Mouse (Mus musculus) adrenal gland, postnatal 4 days (tissue): ENCODE measurements around the gene Fam122a. TPM values are rescaled to one million over a fixed set of nuclear protein-coding genes. Genes with fewer than 3 reads are reported as not detected.

Source experiments
- DNase-seq, 2 experiments: peaks; one replicate each; pipeline ENCODE4 v3.0.0; 2021 to 2022; ENCODE audit warnings: low spot score in 2 of 2, mixed read lengths in 2 of 2
- total RNA-seq, 2 experiments: library from RNA; stranded (reverse); gene quantifications; 2 replicates each; pipeline ENCODE4 v1.2.3; 2021

The Fam122a gene
- total RNA-seq, 2 experiments from 2014 or later, result 37.1 to 37.6 TPM

- no peak for DNase-seq
Observed at GRCm38 (mm10) chr19:24491824-24492223, 14.7 kb upstream of the Fam122a start.

GRCm38 (mm10) chr19:24490275-24490674 lies 13.1 kb upstream of the Fam122a start:
- DNase-seq, result no peak

DNA sequence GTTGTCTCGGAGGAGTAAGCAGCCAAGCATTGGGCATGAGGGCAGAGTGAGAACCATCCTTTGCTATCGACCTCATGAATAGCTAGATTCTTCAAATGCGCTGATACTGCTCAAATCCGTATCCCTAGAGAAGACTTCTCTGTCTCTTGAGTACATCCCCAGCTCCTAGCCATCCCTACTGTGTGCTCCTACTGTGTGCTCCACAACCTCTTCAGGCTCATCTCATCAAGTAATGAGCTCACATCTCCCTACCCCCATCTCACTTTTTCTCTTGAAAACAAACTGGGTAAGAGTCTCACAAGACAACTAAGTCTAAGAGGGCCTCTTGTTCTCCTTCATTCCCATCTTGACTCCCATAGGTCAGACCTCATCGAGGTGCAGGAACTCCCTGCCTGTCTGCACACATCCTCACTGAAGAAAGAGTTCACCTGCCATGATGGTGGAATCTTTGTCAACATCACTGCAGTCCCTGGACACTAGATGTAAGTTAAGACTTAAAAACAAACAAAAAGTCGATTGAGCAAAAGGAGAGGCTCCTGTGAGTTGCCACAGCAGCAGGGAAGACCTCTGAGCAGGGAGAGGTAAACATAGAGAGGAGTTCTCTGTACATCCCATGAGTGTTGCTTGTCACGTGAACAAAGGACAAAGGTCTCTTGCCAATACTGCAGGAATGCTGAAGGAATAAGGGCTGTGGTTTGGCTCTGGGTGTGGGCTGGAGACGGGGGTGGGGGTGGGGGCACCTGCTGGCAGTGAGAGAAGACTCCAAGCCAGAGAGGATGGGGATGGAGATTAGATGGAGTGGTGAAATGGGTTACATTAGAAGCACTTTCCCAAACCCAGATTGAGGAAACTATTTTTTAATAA lies 9.5 kb upstream of the Fam122a start:
- DNase-seq, result no peak

GRCm38 (mm10) chr19:24484612-24485194 lies 7.5 kb upstream of the Fam122a start:
- no peak for DNase-seq

- DNase-seq, result no peak
Observed at GRCm38 (mm10) chr19:24480916-24481315, 3.8 kb upstream of the Fam122a start.

- no peak for DNase-seq
Observed at GRCm38 (mm10) chr19:24476461-24476860, 695 bp downstream of the Fam122a start.

DNA sequence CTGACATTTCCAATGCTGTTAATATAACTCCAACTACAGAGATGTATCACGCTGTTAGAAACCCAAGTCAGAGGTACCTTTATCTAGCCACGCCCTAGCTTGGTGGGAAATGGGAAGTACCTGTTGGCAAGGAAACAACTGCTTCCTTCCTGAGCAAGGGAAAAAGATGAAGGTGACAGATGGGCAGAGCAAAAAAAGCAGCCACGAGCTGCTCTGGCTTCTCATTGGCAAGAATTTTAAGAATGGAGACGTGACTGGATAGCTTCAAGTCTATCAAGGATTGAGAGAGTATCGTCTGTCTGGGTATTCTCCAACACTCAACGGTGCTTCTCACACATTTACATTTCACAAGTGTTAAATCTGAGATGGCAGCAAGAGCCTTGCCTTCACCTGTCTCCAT lies 1.9 kb downstream of the Fam122a start:
- no peak for DNase-seq

DNA sequence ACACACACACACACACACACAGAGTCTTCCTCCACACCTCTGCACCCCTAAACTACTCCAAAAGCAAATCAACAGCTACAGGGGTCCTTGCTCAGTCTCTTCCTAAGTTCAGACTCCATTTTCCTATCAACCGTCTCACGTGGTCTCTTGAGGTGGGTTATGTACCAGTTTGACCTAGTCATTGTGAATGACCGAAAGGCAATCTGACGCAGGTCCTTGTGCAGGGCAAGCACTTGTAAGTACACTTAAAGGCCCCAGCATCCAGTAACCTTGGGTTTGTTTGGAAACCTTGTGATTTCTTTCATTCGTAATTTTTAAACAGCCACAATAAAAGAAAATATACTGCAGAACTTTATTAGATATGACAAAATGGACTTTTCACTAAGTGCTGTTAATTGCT lies 4.6 kb downstream of the Fam122a start:
- DNase-seq, result no peak

- DNase-seq, result no peak
Observed at GRCm38 (mm10) chr19:24471538-24471937, 5.6 kb downstream of the Fam122a start.

- DNase-seq, result no peak
Observed at GRCm38 (mm10) chr19:24469216-24469615, 7.9 kb downstream of the Fam122a start.

DNA sequence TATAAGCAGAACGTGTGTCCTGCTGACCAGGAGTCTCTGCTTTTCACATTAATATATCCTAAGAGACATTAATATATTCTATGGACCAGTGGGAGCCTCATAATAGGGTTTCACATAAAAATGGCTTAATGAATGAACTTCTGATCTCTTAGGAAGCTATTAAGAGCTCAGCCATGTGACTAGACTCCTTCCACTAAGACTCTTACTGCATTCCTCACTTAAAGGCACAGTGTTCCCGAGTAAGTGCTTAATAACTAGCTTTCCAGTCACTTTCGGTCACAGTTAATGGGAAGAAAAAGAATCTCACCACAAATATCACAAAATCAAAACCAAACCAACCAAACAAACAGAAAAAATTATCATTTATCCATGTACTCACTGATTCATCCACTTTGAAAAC lies 8.5 kb downstream of the Fam122a start:
- DNase-seq, result no peak

DNA sequence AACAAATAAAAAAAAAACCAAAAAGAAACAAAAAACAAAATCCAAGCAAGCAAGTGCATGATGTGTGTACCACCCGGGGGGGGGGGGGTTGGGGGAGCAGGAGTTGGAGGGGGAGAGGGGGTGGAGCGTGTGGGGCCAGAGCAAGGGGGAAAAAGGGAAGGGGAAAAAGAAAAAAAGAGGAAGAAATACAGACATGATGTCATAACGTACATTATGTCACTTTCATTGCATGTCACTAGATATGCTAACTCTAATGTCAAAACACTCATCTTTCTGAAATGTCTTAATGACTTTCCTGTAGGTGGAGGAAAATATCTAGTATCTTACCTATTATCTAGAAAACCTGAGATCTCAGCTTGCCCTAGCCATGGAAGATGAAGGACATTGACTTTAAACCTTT lies 14.1 kb downstream of the Fam122a start:
- DNase-seq, result no peak

DNA sequence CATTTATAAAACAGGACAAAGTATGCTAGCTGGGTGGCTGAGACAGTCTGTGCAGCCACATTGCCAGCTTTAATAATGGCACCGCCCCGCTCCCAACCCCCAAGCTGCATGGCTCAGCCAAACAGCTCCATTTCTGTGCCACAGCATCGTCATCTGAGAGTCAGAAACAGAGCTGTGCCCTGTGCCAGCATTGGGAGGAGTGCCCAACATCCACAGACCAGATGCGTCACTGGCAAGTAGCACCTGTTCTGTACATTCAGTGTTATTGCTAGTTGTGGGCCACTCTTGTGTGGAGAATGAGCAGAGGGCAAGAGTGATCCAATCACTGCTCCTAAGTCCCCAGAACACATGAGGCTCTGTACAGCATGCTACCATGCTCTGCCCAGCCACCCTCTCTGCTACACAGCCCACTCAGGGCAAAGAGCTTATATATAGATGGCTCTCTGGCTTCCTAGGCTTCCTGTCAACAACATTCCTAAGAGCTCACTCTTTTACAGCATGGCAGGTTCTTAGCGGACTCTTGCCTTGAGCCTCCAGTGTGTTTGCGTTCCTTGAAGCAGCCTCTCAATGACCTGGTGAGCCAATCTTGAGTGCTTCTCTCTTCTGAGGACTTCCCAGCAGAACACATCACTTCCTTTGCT lies 20.4 kb downstream of the Fam122a start:
- DNase-seq, result no peak

GRCm38 (mm10) chr19:24455249-24455960 lies 21.8 kb downstream of the Fam122a start:
- DNase-seq, result no peak

DNA sequence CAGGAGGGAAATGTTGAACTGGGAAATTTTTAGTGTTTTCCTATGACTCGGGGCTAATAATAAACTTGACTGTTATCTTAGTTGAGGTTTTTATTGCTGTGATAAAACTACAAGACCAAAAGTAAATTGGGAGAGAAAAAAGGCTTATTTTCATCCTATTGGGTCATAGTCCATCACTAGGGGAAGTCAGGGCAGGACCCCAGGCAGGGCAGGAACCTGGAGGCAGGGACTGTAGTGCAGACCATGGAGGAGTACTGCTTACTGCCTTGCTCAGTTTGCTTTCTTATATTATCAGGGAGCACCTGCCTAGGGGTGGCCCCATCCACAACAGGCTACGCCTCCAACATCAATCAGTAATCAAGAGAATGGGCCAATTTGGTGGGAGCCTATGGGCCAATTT lies 22.7 kb downstream of the Fam122a start:
- no peak for DNase-seq

DNA sequence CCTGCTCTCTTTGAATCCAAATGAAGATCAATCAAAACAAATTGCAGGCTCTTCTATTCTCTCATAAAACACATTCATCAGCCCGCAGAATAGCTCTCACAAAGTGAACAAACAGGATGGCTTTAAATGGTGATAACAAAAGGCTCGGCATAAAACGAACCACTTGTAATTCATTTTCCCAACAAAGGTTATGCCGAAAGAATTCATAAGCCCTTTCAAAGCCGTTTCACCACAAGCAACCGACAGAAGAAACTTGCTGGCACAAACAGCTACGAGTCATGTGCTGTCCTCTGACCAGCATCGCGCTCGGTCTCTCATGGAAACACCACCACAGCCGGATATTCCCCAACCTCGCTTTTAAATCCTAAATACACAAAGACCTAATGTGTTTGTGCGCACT lies 23.8 kb downstream of the Fam122a start:
- no peak for DNase-seq

DNA sequence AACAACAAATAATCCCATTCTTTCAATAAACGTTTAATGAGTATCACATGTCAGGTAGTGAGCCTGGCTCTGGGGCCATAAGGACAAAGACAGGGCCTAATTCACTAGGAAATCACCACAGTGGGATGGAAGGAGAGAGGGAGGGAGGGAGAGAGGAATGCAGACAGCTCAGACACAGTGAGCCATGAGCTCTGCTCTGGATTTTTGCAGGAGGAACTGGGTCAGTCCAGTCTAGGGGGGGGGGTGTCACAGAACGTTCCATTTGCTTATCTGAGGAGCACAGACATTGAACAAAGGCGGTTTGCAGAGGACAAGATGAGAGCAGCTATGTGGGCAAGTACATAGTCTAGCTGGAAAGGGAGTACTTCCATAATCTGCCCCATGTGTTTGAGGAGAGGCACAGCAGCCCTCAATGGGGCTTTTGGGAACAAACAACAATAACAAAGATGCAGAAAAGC lies 24.7 kb downstream of the Fam122a start:
- DNase-seq, result no peak

GRCm38 (mm10) chr19:24451626-24452025 lies 25.5 kb downstream of the Fam122a start:
- no peak for DNase-seq

GRCm38 (mm10) chr19:24450740-24451139 lies 26.4 kb downstream of the Fam122a start:
- DNase-seq, result no peak

- DNase-seq, result no peak
Observed at GRCm38 (mm10) chr19:24444322-24444721, 32.8 kb downstream of the Fam122a start.

DNA sequence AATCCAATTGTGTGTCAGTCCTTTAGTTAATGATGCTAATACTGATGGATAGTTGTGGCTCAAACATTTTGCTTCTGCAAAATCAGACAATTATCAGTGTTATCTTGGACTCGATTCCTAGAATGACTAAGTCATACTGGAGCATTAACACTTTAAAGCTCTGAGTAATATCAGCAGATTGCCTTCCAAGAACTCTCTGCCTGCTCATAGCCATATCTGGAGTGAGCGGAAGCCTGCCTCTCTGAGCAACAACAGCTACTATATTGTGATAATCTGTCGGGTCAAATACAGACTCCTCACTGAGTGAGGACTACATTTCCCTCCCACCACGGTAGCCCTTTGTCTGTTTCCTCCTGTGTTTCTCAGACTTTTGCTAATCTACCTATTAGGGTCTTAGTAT lies 37.4 kb downstream of the Fam122a start:
- no peak for DNase-seq

DNA sequence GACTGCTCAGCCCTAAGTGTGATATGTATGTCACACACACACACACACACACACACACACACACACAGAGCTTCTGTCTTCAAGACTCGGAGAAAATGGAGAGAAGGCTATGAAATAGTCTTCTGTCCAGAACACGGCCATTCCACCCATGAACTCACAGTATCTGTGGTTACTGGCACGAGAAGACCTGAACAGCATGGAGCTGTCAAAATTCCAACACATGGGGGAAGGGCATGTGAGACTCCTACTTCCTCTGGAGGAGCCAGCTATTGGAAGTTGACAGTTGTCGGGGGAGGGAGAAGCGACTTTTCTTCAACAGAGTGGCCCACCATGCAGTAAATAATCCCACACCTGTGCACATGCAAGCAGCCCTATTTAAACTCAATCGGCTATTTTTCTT lies 42.9 kb downstream of the Fam122a start:
- no peak for DNase-seq
